Mouse (Mus musculus): ENCODE results near the gene Capn2. TPM values are rescaled to one million over a fixed set of nuclear protein-coding genes. Genes with fewer than 3 reads are reported as not detected.

Gene Capn2
- polyA plus RNA-seq, 1 experiment from 2014 or later, result 63.8 TPM

Other genes with a start within 250 kb of the Capn2 start
- gene Degs1, start 234.8 kb downstream of the Capn2 start, polyA plus RNA-seq (2015; fragmentation: Nextera tagmentation; extraction: Ambion mirVana), result 48.7 and 49.3 TPM in 2 replicates
- 29.3 TPM in 2 replicates for gene Fbxo28, start 176.0 kb downstream of the Capn2 start, polyA plus RNA-seq (2015; fragmentation: Nextera tagmentation; extraction: Ambion mirVana)
- gene Trp53bp2, start 108.4 kb downstream of the Capn2 start, polyA plus RNA-seq (2015; fragmentation: Nextera tagmentation; extraction: Ambion mirVana), result 24.1 and 25.2 TPM in 2 replicates
- 0.10 and 0.16 TPM in 2 replicates for gene Capn8, start 47.4 kb upstream of the Capn2 start, polyA plus RNA-seq (2015; fragmentation: Nextera tagmentation; extraction: Ambion mirVana)
- not detected in 2 replicates for gene Ccdc185, start 231.6 kb upstream of the Capn2 start, polyA plus RNA-seq (2015; fragmentation: Nextera tagmentation; extraction: Ambion mirVana)
- gene Susd4, start 246.3 kb upstream of the Capn2 start, polyA plus RNA-seq (2015; fragmentation: Nextera tagmentation; extraction: Ambion mirVana), result 22.1 and 25.5 TPM in 2 replicates

All from forebrain, embryonic 13.5 days (tissue).